Mouse (Mus musculus): ENCODE measurements around the gene Rreb1.

Rreb1 gene

GRCm38 (mm10) chr13:37855221-37855757 lies 77.1 kb downstream of the Rreb1 start:
- no peak for DNase-seq

GRCm38 (mm10) chr13:37855765-37856164 lies 77.6 kb downstream of the Rreb1 start:
- DNase-seq, result no peak

GRCm38 (mm10) chr13:37856537-37856936 lies 78.3 kb downstream of the Rreb1 start:
- no peak for DNase-seq

- DNase-seq, result peak; percentile 89
Observed at GRCm38 (mm10) chr13:37857284-37858065, 79.3 kb downstream of the Rreb1 start.

- no peak for DNase-seq
Observed at GRCm38 (mm10) chr13:37858066-37858501, 79.9 kb downstream of the Rreb1 start.

- DNase-seq, result no peak
Observed at GRCm38 (mm10) chr13:37858508-37858907, 80.3 kb downstream of the Rreb1 start.

GRCm38 (mm10) chr13:37859782-37860181 lies 81.6 kb downstream of the Rreb1 start:
- DNase-seq, result no peak

- DNase-seq, result no peak
Observed at GRCm38 (mm10) chr13:37860204-37860603, 82.0 kb downstream of the Rreb1 start.

GRCm38 (mm10) chr13:37860789-37861188 lies 82.6 kb downstream of the Rreb1 start:
- no peak for DNase-seq

- no peak for DNase-seq
Observed at GRCm38 (mm10) chr13:37862492-37862891, 84.3 kb downstream of the Rreb1 start.

- DNase-seq, result no peak
Observed at GRCm38 (mm10) chr13:37863643-37864042, 85.4 kb downstream of the Rreb1 start.

- DNase-seq, result no peak
Observed at GRCm38 (mm10) chr13:37864697-37865096, 86.5 kb downstream of the Rreb1 start.

GRCm38 (mm10) chr13:37866296-37866695 lies 88.1 kb downstream of the Rreb1 start:
- no peak for DNase-seq

GRCm38 (mm10) chr13:37866846-37867245 lies 88.6 kb downstream of the Rreb1 start:
- no peak for DNase-seq

- no peak for DNase-seq
Observed at GRCm38 (mm10) chr13:37870118-37870908, 92.1 kb downstream of the Rreb1 start.

GRCm38 (mm10) chr13:37872142-37872835 lies 94.1 kb downstream of the Rreb1 start:
- no peak for DNase-seq

- no peak for DNase-seq
Observed at GRCm38 (mm10) chr13:37873125-37873891, 95.1 kb downstream of the Rreb1 start.

GRCm38 (mm10) chr13:37875919-37876318 lies 97.7 kb downstream of the Rreb1 start:
- no peak for DNase-seq

GRCm38 (mm10) chr13:37876366-37876765 lies 98.2 kb downstream of the Rreb1 start:
- DNase-seq, result no peak

GRCm38 (mm10) chr13:37876836-37877235 lies 98.6 kb downstream of the Rreb1 start:
- no peak for DNase-seq

- no peak for DNase-seq
Observed at GRCm38 (mm10) chr13:37877241-37877640, 99.0 kb downstream of the Rreb1 start.

GRCm38 (mm10) chr13:37878918-37879331 lies 100.7 kb downstream of the Rreb1 start:
- no peak for DNase-seq
